Mouse (Mus musculus): Measurements from ENCODE around the gene Gstp1.

GRCm38 (mm10) chr19:4081394-4081793 is 43.6 kb upstream of the Gstp1 start, which contains the start of gene Cabp2:
- TF ChIP-seq CTCF (IDR thresholded peaks at IDR 0.05; ENCODE audit: borderline replicate concordance, extremely low read depth, insufficient read depth, insufficient read length) (no peak), POLR2A (IDR thresholded peaks at IDR 0.05; ENCODE audit: borderline replicate concordance, extremely low read depth, insufficient read depth, insufficient read length, poor library complexity, severe bottlenecking) (no peak)
